Mouse (Mus musculus) heart, postnatal 36 days (tissue): ENCODE results near the gene Ppp1r36. TPM values are rescaled to one million over a fixed set of nuclear protein-coding genes. Genes with fewer than 3 reads are reported as not detected.

Experiments used
- DNase-seq, 2 experiments: peaks; one replicate each; pipeline ENCODE4 v3.0.0; 2021 to 2022
- intact Hi-C: fragments of 180-260 bp; cut with DNase I; formaldehyde crosslinking; loops from one replicate; pipeline ENCODE4 v1.15.1; 2025
- total RNA-seq, 2 experiments: library from RNA; stranded (reverse); gene quantifications; 2 replicates each; pipeline ENCODE4 v1.2.3; 2021

The Ppp1r36 gene
- total RNA-seq, 2 experiments from 2014 or later: not detected

GRCm38 (mm10) chr12:76391595-76392271 is 25.6 kb upstream of the Ppp1r36 start:
- DNase-seq: no peak
- intact Hi-C loops: no loop called here

- intact Hi-C loops: no loop called here
- no peak for DNase-seq
Measured at GRCm38 (mm10) chr12:76392979-76393378, 24.4 kb upstream of the Ppp1r36 start.

- intact Hi-C loops: no loop called here
- no peak for DNase-seq
Measured at GRCm38 (mm10) chr12:76397281-76397680, 20.1 kb upstream of the Ppp1r36 start.

- DNase-seq: no peak
- intact Hi-C loops: no loop called here
Measured at GRCm38 (mm10) chr12:76401674-76402073, 15.7 kb upstream of the Ppp1r36 start.

GRCm38 (mm10) chr12:76402991-76403885 is 14.1 kb upstream of the Ppp1r36 start:
- intact Hi-C loops: loop anchor here (1.0 kb wide), 1 partner anchor 32 kb away; no protein-coding TSS in a partner anchor

GRCm38 (mm10) chr12:76403886-76404537 is 13.3 kb upstream of the Ppp1r36 start, which contains the start of gene Hspa2:
Gene Hspa2, plus strand, starts transcription at chr12:76404176.
- intact Hi-C loops: loop anchor here (1.0 kb wide), 1 partner anchor 33 kb away; no protein-coding TSS in a partner anchor
- peak; percentile 100 for DNase-seq

More at GRCm38 (mm10) chr12:76402991-76403885, 14.1 kb upstream of the Ppp1r36 start:
- no peak for DNase-seq

- intact Hi-C loops: loop anchor here (5.0 kb wide), 2 partner anchors 67 to 192 kb away; no protein-coding TSS in a partner anchor
- no peak for DNase-seq
Measured at GRCm38 (mm10) chr12:76404836-76405182, 12.5 kb upstream of the Ppp1r36 start.

- intact Hi-C loops: loop anchor here (5.0 kb wide), 2 partner anchors 67 to 192 kb away; no protein-coding TSS in a partner anchor
- peak; percentile 20 to 42 for DNase-seq
Measured at GRCm38 (mm10) chr12:76405183-76405970, 12.0 kb upstream of the Ppp1r36 start.

GRCm38 (mm10) chr12:76405971-76406370 is 11.4 kb upstream of the Ppp1r36 start:
- DNase-seq: peak; percentile 15 to 19

GRCm38 (mm10) chr12:76407184-76407583 is 10.2 kb upstream of the Ppp1r36 start:
- intact Hi-C loops: loop anchor here (5.0 kb wide), 2 partner anchors 65 to 190 kb away; no protein-coding TSS in a partner anchor
- no peak for DNase-seq

More at GRCm38 (mm10) chr12:76405971-76406370, 11.4 kb upstream of the Ppp1r36 start:
- intact Hi-C loops: loop anchor here (5.0 kb wide), 2 partner anchors 66 to 191 kb away; no protein-coding TSS in a partner anchor

- no peak for DNase-seq
- intact Hi-C loops: loop anchor here (5.0 kb wide), 2 partner anchors 63 to 188 kb away; no protein-coding TSS in a partner anchor
Measured at GRCm38 (mm10) chr12:76409166-76409565, 8.2 kb upstream of the Ppp1r36 start.

GRCm38 (mm10) chr12:76415383-76416010 is 1.8 kb upstream of the Ppp1r36 start:
- intact Hi-C loops: no loop called here
- no peak for DNase-seq

GRCm38 (mm10) chr12:76418346-76418745 is 1.0 kb downstream of the Ppp1r36 start:
- DNase-seq: no peak
- intact Hi-C loops: no loop called here

GRCm38 (mm10) chr12:76425256-76425655 is 7.9 kb downstream of the Ppp1r36 start:
- no peak for DNase-seq
- intact Hi-C loops: no loop called here

GRCm38 (mm10) chr12:76427546-76427945 is 10.2 kb downstream of the Ppp1r36 start:
- intact Hi-C loops: no loop called here
- DNase-seq: no peak

- intact Hi-C loops: no loop called here
- no peak for DNase-seq
Measured at GRCm38 (mm10) chr12:76430879-76431406, 13.6 kb downstream of the Ppp1r36 start.

GRCm38 (mm10) chr12:76431431-76431830 is 14.1 kb downstream of the Ppp1r36 start:
- intact Hi-C loops: no loop called here
- DNase-seq: no peak

- intact Hi-C loops: no loop called here
- DNase-seq: no peak
Measured at GRCm38 (mm10) chr12:76434111-76434510, 16.8 kb downstream of the Ppp1r36 start.

GRCm38 (mm10) chr12:76435084-76435483 is 17.7 kb downstream of the Ppp1r36 start:
- intact Hi-C loops: no loop called here
- DNase-seq: no peak
